Mouse (Mus musculus) myocyte (in vitro differentiated cells): Measurements from ENCODE around the gene Rbbp5. TPM values are rescaled to one million over a fixed set of nuclear protein-coding genes. Genes with fewer than 3 reads are reported as not detected.

Source experiments
- H3K27me3 ChIP-seq: one replicate; pipeline ENCODE4 v1.6.1; 2011; ENCODE audit not compliant: control insufficient read depth, insufficient read depth, insufficient read length
- H3K36me3 ChIP-seq: one replicate; pipeline ENCODE4 v1.6.1; 2011; ENCODE audit not compliant: control insufficient read depth, insufficient read depth
- H3K4me2 ChIP-seq: one replicate; pipeline ENCODE4 v1.6.1; 2011; ENCODE audit warnings: low read depth, control low read depth
- H3K4me3 ChIP-seq: one replicate; pipeline ENCODE4 v1.5.1; 2011; ENCODE audit warnings: mild to moderate bottlenecking, control low read depth, moderate library complexity
- H3K79me2 ChIP-seq: one replicate; pipeline ENCODE4 v1.6.1; 2011; ENCODE audit not compliant: control insufficient read depth, insufficient read depth
- H3ac ChIP-seq: one replicate; pipeline ENCODE4 v1.6.1; 2011; ENCODE audit not compliant: control insufficient read depth, insufficient read length
- CEBPB ChIP-seq: IDR thresholded peaks from 2 replicates; pipeline ENCODE4 v1.6.1; 2011; ENCODE audit warnings: mild to moderate bottlenecking, moderate library complexity; ENCODE audit not compliant: poor library complexity, insufficient read depth, severe bottlenecking
- E2F4 ChIP-seq: IDR thresholded peaks from one replicate; pipeline ENCODE4 v1.6.1; 2011; ENCODE audit warnings: mild to moderate bottlenecking, control low read depth, moderate library complexity; ENCODE audit not compliant: insufficient read depth
- MAX ChIP-seq: IDR thresholded peaks from one replicate; pipeline ENCODE4 v1.6.1; 2011; ENCODE audit warnings: low read depth, mild to moderate bottlenecking, control low read depth
- MYOD1 ChIP-seq, 3 experiments: IDR thresholded peaks; one replicate each; pipeline ENCODE4 v1.6.1; 2011; ENCODE audit warnings: control low read depth in 2 of 3, low read depth in 2 of 3, mild to moderate bottlenecking in 2 of 3, moderate library complexity in 1 of 3; ENCODE audit not compliant: insufficient read length in 2 of 3, control insufficient read depth in 1 of 3
- MYOG ChIP-seq, 3 experiments: IDR thresholded peaks; one replicate each; pipeline ENCODE4 v1.6.1; 2011; ENCODE audit warnings: control low read depth in 2 of 3, low read depth in 2 of 3, mild to moderate bottlenecking in 2 of 3; ENCODE audit not compliant: insufficient read length in 2 of 3, control insufficient read depth in 1 of 3, insufficient read depth in 1 of 3
- POLR2A ChIP-seq: IDR thresholded peaks from one replicate; pipeline ENCODE4 v1.6.1; 2011; ENCODE audit warnings: low read depth, mild to moderate bottlenecking, control low read depth, moderate library complexity; ENCODE audit not compliant: insufficient read length
- POLR2AphosphoS2 ChIP-seq: IDR thresholded peaks from one replicate; pipeline ENCODE4 v1.6.1; 2011; ENCODE audit warnings: low read depth, control low read depth; ENCODE audit not compliant: insufficient read length
- REST ChIP-seq: IDR thresholded peaks from one replicate; pipeline ENCODE4 v1.6.1; 2011; ENCODE audit warnings: mild to moderate bottlenecking, control low read depth, moderate library complexity; ENCODE audit not compliant: insufficient read depth, insufficient read length
- SRF ChIP-seq: IDR thresholded peaks from one replicate; pipeline ENCODE4 v1.6.1; 2011; ENCODE audit warnings: low read depth; ENCODE audit not compliant: control insufficient read depth, insufficient read length
- TCF12 ChIP-seq: IDR thresholded peaks from one replicate; pipeline ENCODE4 v1.6.1; 2011; ENCODE audit warnings: mild to moderate bottlenecking, control low read depth; ENCODE audit not compliant: poor library complexity, insufficient read depth, severe bottlenecking
- TCF3 ChIP-seq: IDR thresholded peaks from one replicate; pipeline ENCODE4 v1.6.1; 2011; ENCODE audit warnings: low read depth, control low read depth; ENCODE audit not compliant: insufficient read length
- USF1 ChIP-seq: IDR thresholded peaks from one replicate; pipeline ENCODE4 v1.6.1; 2011; ENCODE audit warnings: low read depth, mild to moderate bottlenecking, control low read depth, moderate library complexity
- polyA plus RNA-seq: library from polyadenylated mRNA; unstranded; fragments of >200 nt; fragmentation: generic; extraction: Trizol; gene quantifications from one replicate; pipeline ENCODE4 v1.2.1, GENCODE M21; 2012; ENCODE audit warnings: missing spikeins

Rbbp5 gene
- polyA plus RNA-seq, 1 experiment, result 27.3 TPM

DNA sequence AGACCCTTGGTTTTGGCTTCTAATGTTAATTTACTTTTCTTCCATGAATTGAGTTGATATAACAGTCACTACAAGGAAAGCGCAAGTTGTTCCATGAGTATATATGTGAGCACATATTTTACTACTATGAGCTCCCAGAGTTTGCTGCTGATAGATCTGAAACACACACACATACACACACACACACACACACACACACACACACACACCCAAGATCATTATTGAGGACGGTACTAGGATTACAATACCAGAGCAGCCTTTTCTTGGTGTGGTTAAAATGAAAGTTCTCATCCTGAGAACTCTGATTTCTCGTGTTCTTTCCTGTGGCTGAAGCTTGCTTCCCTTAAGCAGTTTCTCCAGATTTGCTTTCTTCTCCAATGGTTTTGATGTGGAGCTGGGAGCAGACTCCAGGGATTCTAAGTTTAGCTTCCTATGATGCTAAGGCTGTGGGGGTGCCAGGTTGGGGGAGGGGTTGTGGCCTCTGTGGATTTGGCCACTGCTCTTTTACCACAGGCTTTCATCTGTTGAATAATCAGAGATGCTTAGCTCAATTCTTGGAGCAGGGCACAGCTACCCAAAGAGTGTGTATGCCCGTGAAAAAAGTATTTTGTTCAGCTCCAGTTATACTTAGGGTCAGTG, 40.7 kb upstream of the Rbbp5 start:
- peaks cover 27% of the 10 kb centered on the region for H3K36me3 ChIP-seq
- H3K4me3 ChIP-seq, result no peak overlapping the region
- H3ac ChIP-seq, result no peak overlapping the region
- peaks cover 10% of the 10 kb centered on the region for H3K79me2 ChIP-seq
- no peak for TF ChIP-seq MYOG (IDR thresholded peaks at IDR 0.05; ENCODE audit: control insufficient read depth in 1 of 3, insufficient read depth in 1 of 3, insufficient read length in 2 of 3, low read depth in 2 of 3)
- no peak for TF ChIP-seq SRF
- no peak for TF ChIP-seq TCF12
- no peak for TF ChIP-seq CEBPB
- TF ChIP-seq MYOD1 (IDR thresholded peaks at IDR 0.05; ENCODE audit: control insufficient read depth in 1 of 3, insufficient read length in 2 of 3, low read depth in 2 of 3), result no peak
- no peak for TF ChIP-seq E2F4
- TF ChIP-seq POLR2AphosphoS2, result no peak
- TF ChIP-seq POLR2A, result no peak
- TF ChIP-seq USF1, result no peak
- no peak for TF ChIP-seq MAX
- no peak for TF ChIP-seq TCF3
- TF ChIP-seq REST, result no peak
- no peaks in the 10 kb centered on the region for H3K27me3 ChIP-seq
- H3K4me2 ChIP-seq, result no peak overlapping the region

DNA sequence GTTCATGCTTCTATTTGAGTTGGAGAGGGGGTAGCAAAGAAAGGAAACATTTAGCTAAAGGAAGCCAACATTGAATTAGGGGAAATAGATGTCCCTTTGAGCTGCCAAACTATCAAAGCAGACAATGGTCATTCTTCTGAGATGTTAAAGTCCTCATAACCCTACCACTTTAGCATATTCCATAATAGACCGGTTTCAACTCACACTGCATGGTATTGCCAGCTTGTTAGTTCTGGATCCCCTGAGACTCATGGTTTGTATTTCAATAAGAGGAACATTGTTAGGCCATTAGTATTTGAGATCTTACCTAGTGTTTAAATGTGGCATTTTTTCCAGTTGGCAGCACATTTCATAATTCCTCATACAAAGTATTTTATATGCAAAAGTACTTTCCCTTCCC, 40.2 kb upstream of the Rbbp5 start:
- H3K27me3 ChIP-seq, result no peaks in the 10 kb centered on the region
- H3K4me2 ChIP-seq, result no peak overlapping the region
- no peak overlapping the region for H3K4me3 ChIP-seq
- peaks cover 10% of the 10 kb centered on the region for H3K79me2 ChIP-seq
- no peak overlapping the region for H3ac ChIP-seq
- peaks cover 27% of the 10 kb centered on the region for H3K36me3 ChIP-seq
- TF ChIP-seq MYOD1 (IDR thresholded peaks at IDR 0.05; ENCODE audit: control insufficient read depth in 1 of 3, insufficient read length in 2 of 3, low read depth in 2 of 3) (no peak), POLR2A (no peak), POLR2AphosphoS2 (no peak), MYOG (IDR thresholded peaks at IDR 0.05; ENCODE audit: control insufficient read depth in 1 of 3, insufficient read depth in 1 of 3, insufficient read length in 2 of 3, low read depth in 2 of 3) (no peak), CEBPB (no peak), REST (no peak), MAX (no peak), TCF3 (no peak), USF1 (no peak), E2F4 (no peak), SRF (no peak), TCF12 (no peak)

DNA sequence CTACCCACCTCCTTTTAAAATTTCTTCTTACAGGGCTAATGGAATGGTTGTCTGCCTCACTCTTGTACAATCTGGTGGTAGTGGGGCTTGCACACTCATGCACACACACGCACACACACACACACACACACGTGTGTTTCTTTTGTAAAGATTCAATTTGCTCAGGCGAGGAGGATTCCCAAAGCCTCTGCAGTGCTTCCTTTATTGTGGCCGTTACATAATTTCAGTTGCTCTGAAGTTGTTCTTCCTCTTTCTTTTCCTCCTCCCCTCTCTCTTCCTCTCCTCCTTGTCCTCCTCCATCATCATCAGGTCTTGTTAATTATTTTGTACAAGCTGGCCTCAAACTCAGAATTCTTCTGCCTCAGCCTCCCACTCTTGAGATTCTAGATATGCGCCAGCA, 39.8 kb upstream of the Rbbp5 start:
- TF ChIP-seq MYOG (IDR thresholded peaks at IDR 0.05; ENCODE audit: control insufficient read depth in 1 of 3, insufficient read depth in 1 of 3, insufficient read length in 2 of 3, low read depth in 2 of 3) (no peak), REST (no peak), POLR2A (no peak)
- H3K79me2 ChIP-seq, result peaks cover 10% of the 10 kb centered on the region
- H3K4me3 ChIP-seq, result no peak overlapping the region
- no peak overlapping the region for H3K4me2 ChIP-seq
- peaks cover 27% of the 10 kb centered on the region for H3K36me3 ChIP-seq
- no peaks in the 10 kb centered on the region for H3K27me3 ChIP-seq
- no peak overlapping the region for H3ac ChIP-seq

DNA sequence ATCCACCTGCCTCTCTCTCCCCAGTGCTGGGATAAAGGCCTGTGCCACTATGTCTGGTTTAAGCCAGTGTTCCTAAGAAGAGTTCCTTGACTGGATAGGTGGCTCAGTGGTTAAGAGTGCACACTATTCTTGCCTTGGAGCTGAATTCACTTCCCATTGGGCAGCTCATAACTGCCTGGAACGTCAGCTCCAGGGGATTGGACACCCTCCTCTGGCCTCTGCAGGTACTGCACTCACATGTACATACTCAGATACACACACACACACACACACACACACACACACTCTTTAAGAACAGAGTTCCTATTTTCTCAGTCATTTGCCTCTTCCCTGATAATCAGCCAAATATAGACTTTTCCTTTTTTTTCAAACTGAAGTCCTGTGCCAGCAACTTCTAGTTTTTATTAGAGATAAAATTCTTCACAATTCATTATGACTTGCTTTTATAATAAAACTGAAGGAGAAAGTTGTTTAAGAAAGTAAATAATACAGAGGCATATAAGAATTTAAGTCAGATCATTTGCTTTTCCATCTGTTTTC, 36.2 kb upstream of the Rbbp5 start:
- Histone ChIP-seq H3K27me3 (no peaks in the 10 kb centered on the region), H3K4me2 (no peak overlapping the region), H3K36me3 (peaks cover 35% of the 10 kb centered on the region), H3K4me3 (no peak overlapping the region), H3ac (no peak overlapping the region), H3K79me2 (no peaks in the 10 kb centered on the region)
- no peak for TF ChIP-seq POLR2AphosphoS2
- TF ChIP-seq TCF12, result no peak
- TF ChIP-seq SRF, result no peak
- no peak for TF ChIP-seq MYOG (IDR thresholded peaks at IDR 0.05; ENCODE audit: control insufficient read depth in 1 of 3, insufficient read depth in 1 of 3, insufficient read length in 2 of 3, low read depth in 2 of 3)
- TF ChIP-seq MAX, result no peak
- TF ChIP-seq USF1, result no peak
- TF ChIP-seq TCF3, result no peak
- TF ChIP-seq POLR2A, result no peak
- no peak for TF ChIP-seq REST
- TF ChIP-seq E2F4, result no peak
- no peak for TF ChIP-seq MYOD1 (IDR thresholded peaks at IDR 0.05; ENCODE audit: control insufficient read depth in 1 of 3, insufficient read length in 2 of 3, low read depth in 2 of 3)
- no peak for TF ChIP-seq CEBPB

DNA sequence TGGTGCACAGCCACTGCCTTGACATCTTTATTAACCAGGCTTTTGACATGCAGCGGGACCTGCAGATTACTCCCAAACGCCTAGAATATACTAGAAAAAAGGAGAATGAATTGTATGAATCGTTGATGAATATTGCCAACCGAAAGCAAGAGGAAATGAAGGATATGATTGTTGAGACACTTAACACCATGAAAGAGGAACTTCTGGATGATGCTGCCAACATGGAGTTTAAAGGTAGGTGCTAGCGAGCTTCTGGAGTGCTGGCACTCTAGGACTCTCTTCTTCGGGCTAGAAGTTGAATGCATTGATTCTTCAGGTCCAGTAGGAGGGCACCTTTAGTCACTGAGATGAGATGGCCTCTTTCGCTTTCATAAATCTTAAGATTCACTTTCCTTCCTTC, 27.4 kb upstream of the Rbbp5 start:
- Histone ChIP-seq H3K27me3 (no peaks in the 10 kb centered on the region), H3K36me3 (peaks cover 49% of the 10 kb centered on the region), H3ac (no peak overlapping the region), H3K79me2 (no peaks in the 10 kb centered on the region), H3K4me3 (no peak overlapping the region), H3K4me2 (no peak overlapping the region)
- TF ChIP-seq E2F4, result no peak
- TF ChIP-seq MYOD1 (IDR thresholded peaks at IDR 0.05; ENCODE audit: control insufficient read depth in 1 of 3, insufficient read length in 2 of 3, low read depth in 2 of 3), result no peak
- TF ChIP-seq USF1, result no peak
- no peak for TF ChIP-seq REST
- no peak for TF ChIP-seq MAX
- TF ChIP-seq POLR2AphosphoS2, result no peak
- TF ChIP-seq TCF12, result no peak
- no peak for TF ChIP-seq POLR2A
- TF ChIP-seq SRF, result no peak
- no peak for TF ChIP-seq TCF3
